Mouse (Mus musculus) spleen, adult 2 months (tissue): ENCODE results near the gene Fxr1. TPM values are rescaled to one million over a fixed set of nuclear protein-coding genes. Genes with fewer than 3 reads are reported as not detected.
A peak's percentile ranks its signal among the peaks of the same experiment; 100 is the strongest.

Source experiments
- DNase-seq, 2 experiments: peaks; one replicate each; pipeline versions ENCODE4 v3.0.0 to v3.0.0-alpha.2; 2012 to 2021; ENCODE audit warnings: low spot score in 2 of 2, low read depth in 1 of 2
- H3K27ac ChIP-seq: fragments of 200-500 bp; 2 replicates; pipeline ENCODE4 v1.5.1; 2012; ENCODE audit warnings: low read length, inconsistent platforms; ENCODE audit not compliant: insufficient read depth
- H3K27me3 ChIP-seq: fragments of 200-500 bp; 2 replicates; pipeline ENCODE4 v1.6.1; 2012; ENCODE audit warnings: mild to moderate bottlenecking, moderate library complexity, low read length, inconsistent platforms; ENCODE audit not compliant: control insufficient read depth, insufficient read depth
- H3K36me3 ChIP-seq: fragments of 200-500 bp; 2 replicates; pipeline ENCODE4 v1.6.1; 2012; ENCODE audit warnings: mild to moderate bottlenecking, low read length, inconsistent platforms; ENCODE audit not compliant: control insufficient read depth, insufficient read depth
- H3K4me1 ChIP-seq: fragments of 200-500 bp; 2 replicates; pipeline ENCODE4 v1.6.1; 2011; ENCODE audit warnings: inconsistent platforms; ENCODE audit not compliant: control insufficient read depth, insufficient read depth, insufficient read length
- H3K4me3 ChIP-seq: fragments of 200-500 bp; 2 replicates; pipeline ENCODE4 v1.5.1; 2011; ENCODE audit warnings: mild to moderate bottlenecking, inconsistent platforms; ENCODE audit not compliant: insufficient read depth, insufficient read length; ENCODE audit errors: extremely low read depth
- CTCF ChIP-seq: fragments of 200-500 bp; IDR thresholded peaks from 2 replicates; pipeline ENCODE4 v1.5.1; 2011; ENCODE audit warnings: mild to moderate bottlenecking, inconsistent platforms; ENCODE audit not compliant: insufficient read depth, insufficient read length, insufficient replicate concordance; ENCODE audit errors: extremely low read depth
- POLR2A ChIP-seq: fragments of 200-500 bp; IDR thresholded peaks from 2 replicates; pipeline ENCODE4 v1.6.1; 2011; ENCODE audit warnings: low read depth, low read length, inconsistent platforms
- WGBS: fragments of 180-500 bp; shearing (Covaris S2); methylation state at CpG from one replicate; pipeline ENCODE4 v1.1.7; 2018; 5-methylcytosine and 5-hydroxymethylcytosine counted together
- polyA plus RNA-seq: library from polyadenylated mRNA; depleted of rRNA; stranded (reverse); fragments of >200 nt; gene quantifications from 2 replicates; pipeline ENCODE4 v1.2.3, GENCODE M21; 2012; rRNA removed

Gene Fxr1
- polyA plus RNA-seq: 4.6 and 4.8 TPM in 2 replicates

DNA sequence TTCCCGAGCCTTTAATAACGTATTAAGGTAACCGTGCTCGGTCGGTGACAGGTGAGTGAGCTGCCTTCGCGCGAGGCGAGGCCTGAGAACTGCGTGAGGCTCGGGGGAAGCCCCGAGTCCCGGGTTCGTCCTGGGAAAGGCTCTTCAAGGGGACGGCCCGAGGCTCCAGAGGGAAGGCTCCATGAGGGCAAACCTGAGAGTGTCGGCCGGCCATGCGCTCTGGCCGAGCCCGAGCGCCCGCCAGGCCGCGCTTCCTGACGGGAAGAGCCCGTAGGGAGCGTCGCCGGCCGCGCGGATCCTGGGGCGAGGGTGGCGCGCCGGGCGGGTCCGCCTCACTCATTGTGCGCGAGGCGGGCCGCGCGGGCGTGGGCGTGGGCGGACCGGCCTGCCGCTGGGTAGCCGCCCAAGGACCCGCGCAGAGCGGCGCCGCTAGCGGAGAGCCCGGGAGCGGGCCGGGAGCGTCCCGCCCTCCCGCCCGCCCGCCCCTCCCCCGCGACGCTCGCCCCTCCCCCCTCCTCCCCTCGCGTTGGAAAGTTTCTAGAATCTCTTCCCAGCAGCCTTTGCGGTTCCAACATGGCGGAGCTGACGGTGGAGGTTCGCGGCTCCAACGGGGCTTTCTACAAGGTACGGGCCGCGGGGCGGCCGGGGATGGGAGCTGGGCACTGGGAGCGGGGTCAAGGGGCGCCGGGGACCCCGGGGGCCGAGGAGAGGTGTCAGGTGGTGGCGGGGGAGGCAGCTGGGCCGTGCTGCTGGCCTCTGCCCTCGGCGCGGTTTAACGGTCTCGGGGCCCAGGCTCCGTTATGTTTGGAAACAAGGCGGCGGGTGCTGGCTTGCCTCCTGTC, at the start of gene Fxr1:
Gene Fxr1 (plus strand): TSS at position 404 of the 842 bp plus-strand sequence.
- H3K27ac ChIP-seq: peak within 1 kb of the TSS; percentile 78
- TF ChIP-seq CTCF (no peak), POLR2A (peak; percentile 69)
- H3K36me3 ChIP-seq: no peaks in the 10 kb centered on the region
- peak; percentile 62 to 76 for DNase-seq
- peaks cover 4% of the 10 kb centered on the region for H3K4me1 ChIP-seq
- 2% methylated on average over 77 of the region's 97 CpGs for WGBS
- peak within 1 kb of the TSS; percentile 99 for H3K4me3 ChIP-seq
- H3K27me3 ChIP-seq: no peaks in the 10 kb centered on the region

GRCm38 (mm10) chr3:33979395-33979794, 40.3 kb upstream of the Fxr1 start:
- Histone ChIP-seq H3K4me3 (no peak overlapping the region), H3K27ac (no peak overlapping the region), H3K36me3 (no peaks in the 10 kb centered on the region), H3K4me1 (no peaks in the 10 kb centered on the region), H3K27me3 (no peaks in the 10 kb centered on the region)
- TF ChIP-seq CTCF (no peak), POLR2A (no peak)
- DNase-seq: no peak
- WGBS: 79% methylated on average over 6 of the region's 6 CpGs

GRCm38 (mm10) chr3:33982746-33983145, 37.0 kb upstream of the Fxr1 start:
- TF ChIP-seq CTCF: no peak
- TF ChIP-seq POLR2A: no peak
- Histone ChIP-seq H3K4me3 (no peak overlapping the region), H3K27ac (no peak overlapping the region), H3K36me3 (no peaks in the 10 kb centered on the region), H3K27me3 (no peaks in the 10 kb centered on the region), H3K4me1 (no peaks in the 10 kb centered on the region)
- WGBS: 91% methylated on average over 5 of the region's 5 CpGs
- DNase-seq: no peak

DNA sequence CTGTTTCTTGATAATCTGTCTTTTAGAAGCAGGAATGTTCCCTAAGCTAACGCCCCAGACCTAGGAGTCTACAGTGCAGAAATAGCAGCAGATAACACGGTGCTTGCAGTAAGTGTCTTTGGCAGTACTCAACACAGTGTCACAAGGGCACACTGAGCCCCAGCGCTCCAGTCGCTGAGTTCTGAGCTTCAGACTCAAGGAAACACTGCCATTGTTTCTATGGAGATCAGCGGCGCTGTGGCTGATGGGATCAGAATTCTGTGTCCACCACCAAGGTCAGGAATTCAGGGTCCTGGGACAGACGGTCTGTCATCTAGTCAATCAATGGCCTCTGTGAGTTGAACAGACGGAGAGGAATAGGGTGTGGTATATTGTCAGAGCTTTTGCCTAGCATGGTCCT, 30.4 kb upstream of the Fxr1 start:
- no peaks in the 10 kb centered on the region for H3K27me3 ChIP-seq
- no peak for DNase-seq
- no peaks in the 10 kb centered on the region for H3K4me1 ChIP-seq
- H3K4me3 ChIP-seq: no peak overlapping the region
- no peak overlapping the region for H3K27ac ChIP-seq
- TF ChIP-seq CTCF (no peak), POLR2A (no peak)
- H3K36me3 ChIP-seq: no peaks in the 10 kb centered on the region
- 86% methylated on average over 8 of the region's 8 CpGs for WGBS

- Histone ChIP-seq H3K36me3 (no peaks in the 10 kb centered on the region), H3K4me1 (no peaks in the 10 kb centered on the region), H3K4me3 (no peak overlapping the region), H3K27me3 (no peaks in the 10 kb centered on the region), H3K27ac (no peak overlapping the region)
- DNase-seq: no peak
- WGBS: 81% methylated on average over 10 of the region's 10 CpGs
- TF ChIP-seq CTCF (no peak), POLR2A (no peak)
These were observed 29.3 kb upstream of the Fxr1 start for GRCm38 (mm10) chr3:33990451-33990850.

DNA sequence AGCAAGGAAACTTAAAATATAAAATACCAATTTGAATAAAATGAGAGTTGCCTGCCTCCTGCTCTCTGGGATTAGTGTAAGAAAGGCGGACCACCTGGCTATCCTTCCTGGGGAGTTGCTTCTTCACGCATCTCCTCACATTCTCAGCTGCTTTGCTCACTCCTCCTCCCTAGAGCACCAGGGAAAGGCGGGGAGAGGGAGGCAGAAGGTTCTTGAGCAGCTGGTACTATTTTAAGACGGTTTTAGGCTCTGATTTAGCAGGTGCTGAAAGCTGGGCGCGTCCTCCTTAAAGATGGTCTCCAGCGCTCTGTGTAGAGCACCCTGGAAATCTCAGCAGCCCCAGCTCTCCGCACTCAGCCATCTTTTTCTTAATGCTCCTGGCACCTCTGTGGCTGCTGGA, 28.8 kb upstream of the Fxr1 start:
- TF ChIP-seq CTCF (no peak), POLR2A (no peak)
- Histone ChIP-seq H3K36me3 (no peaks in the 10 kb centered on the region), H3K27ac (no peak overlapping the region), H3K4me3 (no peak overlapping the region), H3K27me3 (no peaks in the 10 kb centered on the region), H3K4me1 (no peaks in the 10 kb centered on the region)
- DNase-seq: no peak
- WGBS: 84% methylated on average over 8 of the region's 8 CpGs

DNA sequence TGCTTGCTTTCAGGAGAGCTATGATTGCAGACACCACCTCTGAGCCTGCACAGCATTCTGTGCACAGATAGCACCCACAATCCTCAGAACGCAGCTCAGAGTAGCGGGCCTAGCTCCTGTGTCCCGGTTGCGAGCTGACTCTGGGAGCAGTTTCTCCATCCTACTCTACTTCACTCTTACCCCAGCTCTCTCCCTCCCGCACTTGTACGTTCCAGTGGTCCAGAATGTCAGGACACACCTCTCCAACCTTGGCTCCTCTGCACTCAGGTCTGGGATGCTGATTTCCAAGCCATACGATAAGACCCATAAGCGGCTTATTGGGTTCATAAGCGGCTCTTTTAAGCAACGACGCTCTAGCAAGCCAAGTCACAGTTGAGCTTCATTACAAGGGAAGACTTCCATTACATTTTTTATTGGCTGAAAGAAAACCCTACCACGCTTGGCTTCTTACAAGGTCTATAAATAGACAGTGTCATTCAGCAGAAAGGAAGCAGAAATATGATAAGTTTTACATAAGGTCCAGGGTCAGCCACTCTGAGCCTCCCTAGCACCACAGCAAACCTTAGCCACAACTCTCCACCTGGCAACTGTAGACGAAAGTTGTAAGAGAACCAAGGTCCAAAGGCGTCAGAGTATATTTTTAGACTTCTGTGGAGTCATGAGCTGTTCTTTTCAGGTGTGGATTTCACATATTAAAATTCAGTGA, 26.2 kb upstream of the Fxr1 start:
- no peak overlapping the region for H3K27ac ChIP-seq
- 80% methylated on average over 14 of the region's 14 CpGs for WGBS
- no peak overlapping the region for H3K4me3 ChIP-seq

More for the DNA sequence above, 26.2 kb upstream of the Fxr1 start:
- DNase-seq: no peak
- Histone ChIP-seq H3K4me1 (no peaks in the 10 kb centered on the region), H3K36me3 (no peaks in the 10 kb centered on the region), H3K27me3 (no peaks in the 10 kb centered on the region)
- TF ChIP-seq POLR2A (no peak), CTCF (no peak)
